Mouse (Mus musculus) layer of hippocampus, adult 2 months (tissue): ENCODE measurements around the gene B230307C23Rik. TPM values are rescaled to one million over a fixed set of nuclear protein-coding genes. Genes with fewer than 3 reads are reported as not detected.
"Not testable (repeated sequence)": the region's sequence is repeated elsewhere in the genome, so short reads cannot be mapped to it uniquely, and the experiment has no call there.

ENCODE experiments used
- DNase-seq, 2 experiments: peaks; one replicate each; pipeline ENCODE4 v3.0.0; 2022; ENCODE audit warnings: low spot score in 2 of 2
- H3K27ac ChIP-seq: fragments of 200-600 bp; 2 replicates; pipeline ENCODE4 v1.8.1; 2022
- H3K4me3 ChIP-seq: fragments of 200-600 bp; 2 replicates; pipeline ENCODE4 v1.8.1; 2022; ENCODE audit warnings: mild to moderate bottlenecking
- CTCF ChIP-seq: fragments of 200-600 bp; conservative IDR thresholded peaks from 2 replicates; pipeline ENCODE4 v1.8.1; 2022; ENCODE audit warnings: antibody characterized with exemption, mild to moderate bottlenecking, moderate library complexity
- total RNA-seq, 2 experiments: library from RNA; stranded (reverse); gene quantifications; 2 replicates each; pipeline ENCODE4 v1.2.3; 2021

The B230307C23Rik gene
- total RNA-seq, 2 experiments from 2014 or later, result 24.0 to 25.4 TPM

- H3K4me3 ChIP-seq, result no peak overlapping the region
- DNase-seq, result peak; percentile 16 to 28
- no peak overlapping the region for H3K27ac ChIP-seq
- peak; percentile 83 for TF ChIP-seq CTCF
Observed at GRCm38 (mm10) chr16:98041676-98042075, 44.6 kb downstream of the B230307C23Rik start.

GRCm38 (mm10) chr16:98079382-98079781 is 82.3 kb downstream of the B230307C23Rik start:
- H3K27ac ChIP-seq, H3K4me3 ChIP-seq, DNase-seq: not testable (repeated sequence)

GRCm38 (mm10) chr16:98081140-98081539 is 84.0 kb downstream of the B230307C23Rik start:
- Histone ChIP-seq H3K27ac (0 out of 2 replicates have a peak overlapping the region, but pooled peaks have one; percentile 56), H3K4me3 (peak overlapping the region; percentile 64)
- not testable (repeated sequence) for DNase-seq

Other genes starting within 250 kb of the B230307C23Rik start
- under 1 TPM; 0.20 to 0.34 TPM for gene Ripk4, start 233.5 kb upstream of the B230307C23Rik start, total RNA-seq
- 10 to 100 TPM; 19.4 to 25.3 TPM for gene Prdm15, start 145.5 kb upstream of the B230307C23Rik start, total RNA-seq
- 10 to 100 TPM; 15.8 to 20.1 TPM for gene C2cd2, start 34.7 kb upstream of the B230307C23Rik start, total RNA-seq
- gene Zbtb21, start 34.7 kb upstream of the B230307C23Rik start, total RNA-seq, result 10 to 100 TPM; 30.0 to 30.7 TPM
- 1 to 10 TPM; 7.3 to 8.9 TPM for gene A630089N07Rik, start 85.1 kb downstream of the B230307C23Rik start, total RNA-seq